Mouse (Mus musculus): ENCODE measurements around the gene Zkscan16. TPM values are rescaled to one million over a fixed set of nuclear protein-coding genes. Genes with fewer than 3 reads are reported as not detected.

The Zkscan16 gene
- polyA plus RNA-seq, 1 experiment from 2014 or later, result 0.68 TPM

GRCm38 (mm10) chr4:58998688-58999087 is 55.3 kb downstream of the Zkscan16 start:
- no peaks in the 10 kb centered on the region for H3K36me3 ChIP-seq (ENCODE audit: control insufficient read depth, insufficient read depth, low read length)
- no peak overlapping the region for H3K9ac ChIP-seq (replicated peaks; ENCODE audit: low read depth, low read length)
- H3K27ac ChIP-seq (ENCODE audit: low read length), result no peak overlapping the region
- H3K9me3 ChIP-seq (ENCODE audit: control insufficient read depth, low read depth, low read length), result no peaks in the 10 kb centered on the region
- H3K4me2 ChIP-seq (replicated peaks; ENCODE audit: low read depth, low read length), result no peak overlapping the region
- no peak overlapping the region for H3K4me3 ChIP-seq (ENCODE audit: low read depth, low read length)
- no peaks in the 10 kb centered on the region for H3K27me3 ChIP-seq (ENCODE audit: control insufficient read depth, insufficient read depth, low read length)
- 81% methylated on average over 1 of the region's 1 CpGs for WGBS
- ATAC-seq (ENCODE audit: insufficient number of reproducible peaks, insufficient read depth, low FRiP score, low read depth), result no peak
- no peaks in the 10 kb centered on the region for H3K4me1 ChIP-seq (ENCODE audit: control insufficient read depth, insufficient read depth, low read length)

GRCm38 (mm10) chr4:58999686-59000085 is 56.3 kb downstream of the Zkscan16 start:
- no peak overlapping the region for H3K4me2 ChIP-seq (replicated peaks; ENCODE audit: low read depth, low read length)
- H3K9me3 ChIP-seq (ENCODE audit: control insufficient read depth, low read depth, low read length), result no peaks in the 10 kb centered on the region
- no peaks in the 10 kb centered on the region for H3K27me3 ChIP-seq (ENCODE audit: control insufficient read depth, insufficient read depth, low read length)
- H3K4me1 ChIP-seq (ENCODE audit: control insufficient read depth, insufficient read depth, low read length), result peaks cover 7% of the 10 kb centered on the region
- no peak overlapping the region for H3K4me3 ChIP-seq (ENCODE audit: low read depth, low read length)
- no peak for ATAC-seq (ENCODE audit: insufficient number of reproducible peaks, insufficient read depth, low FRiP score, low read depth)
- 6% methylated on average over 2 of the region's 2 CpGs for WGBS
- H3K36me3 ChIP-seq (ENCODE audit: control insufficient read depth, insufficient read depth, low read length), result no peaks in the 10 kb centered on the region
- no peak overlapping the region for H3K27ac ChIP-seq (ENCODE audit: low read length)
- H3K9ac ChIP-seq (replicated peaks; ENCODE audit: low read depth, low read length), result no peak overlapping the region

GRCm38 (mm10) chr4:59000614-59001013 is 57.2 kb downstream of the Zkscan16 start:
- peaks cover 15% of the 10 kb centered on the region for H3K4me1 ChIP-seq (ENCODE audit: control insufficient read depth, insufficient read depth, low read length)
- H3K4me3 ChIP-seq (ENCODE audit: low read depth, low read length), result no peak overlapping the region
- no peaks in the 10 kb centered on the region for H3K36me3 ChIP-seq (ENCODE audit: control insufficient read depth, insufficient read depth, low read length)
- WGBS, result 0% methylated on average over 2 of the region's 2 CpGs
- no peaks in the 10 kb centered on the region for H3K9me3 ChIP-seq (ENCODE audit: control insufficient read depth, low read depth, low read length)
- no peak overlapping the region for H3K27ac ChIP-seq (ENCODE audit: low read length)
- no peak for ATAC-seq (ENCODE audit: insufficient number of reproducible peaks, insufficient read depth, low FRiP score, low read depth)
- no peaks in the 10 kb centered on the region for H3K27me3 ChIP-seq (ENCODE audit: control insufficient read depth, insufficient read depth, low read length)
- no peak overlapping the region for H3K9ac ChIP-seq (replicated peaks; ENCODE audit: low read depth, low read length)
- no peak overlapping the region for H3K4me2 ChIP-seq (replicated peaks; ENCODE audit: low read depth, low read length)

GRCm38 (mm10) chr4:59002948-59003805 is 59.7 kb downstream of the Zkscan16 start, which contains the start of gene Gm20503:
TSS of gene Gm20503 (plus strand) at chr4:59003210.
- Histone ChIP-seq H3K27ac (ENCODE audit: low read length) (peak within 1 kb of the TSS; percentile 79), H3K36me3 (ENCODE audit: control insufficient read depth, insufficient read depth, low read length) (no peaks in the 10 kb centered on the region), H3K27me3 (ENCODE audit: control insufficient read depth, insufficient read depth, low read length) (no peaks in the 10 kb centered on the region), H3K4me2 (replicated peaks; ENCODE audit: low read depth, low read length) (peak within 1 kb of the TSS; percentile 82), H3K9me3 (ENCODE audit: control insufficient read depth, low read depth, low read length) (no peaks in the 10 kb centered on the region), H3K9ac (replicated peaks; ENCODE audit: low read depth, low read length) (peak within 1 kb of the TSS; percentile 91), H3K4me3 (ENCODE audit: low read depth, low read length) (peak within 1 kb of the TSS; percentile 96), H3K4me1 (ENCODE audit: control insufficient read depth, insufficient read depth, low read length) (peaks cover 15% of the 10 kb centered on the region)
- WGBS, result under 1% methylated on average over 79 of the region's 89 CpGs
- ATAC-seq (ENCODE audit: insufficient number of reproducible peaks, insufficient read depth, low FRiP score, low read depth), result peak; percentile 98

- Histone ChIP-seq H3K36me3 (ENCODE audit: control insufficient read depth, insufficient read depth, low read length) (no peaks in the 10 kb centered on the region), H3K4me3 (ENCODE audit: low read depth, low read length) (peak overlapping the region; percentile 96), H3K4me2 (replicated peaks; ENCODE audit: low read depth, low read length) (peak overlapping the region; percentile 82), H3K9me3 (ENCODE audit: control insufficient read depth, low read depth, low read length) (no peaks in the 10 kb centered on the region), H3K9ac (replicated peaks; ENCODE audit: low read depth, low read length) (peak overlapping the region; percentile 91), H3K27ac (ENCODE audit: low read length) (no peak overlapping the region; the same call in 1 of the 2 replicates), H3K27me3 (ENCODE audit: control insufficient read depth, insufficient read depth, low read length) (no peaks in the 10 kb centered on the region), H3K4me1 (ENCODE audit: control insufficient read depth, insufficient read depth, low read length) (peaks cover 15% of the 10 kb centered on the region)
- ATAC-seq (ENCODE audit: insufficient number of reproducible peaks, insufficient read depth, low FRiP score, low read depth), result no peak
- WGBS, result 17% methylated on average over 7 of the region's 7 CpGs
Observed at GRCm38 (mm10) chr4:59003806-59004200, 60.4 kb downstream of the Zkscan16 start.

DNA sequence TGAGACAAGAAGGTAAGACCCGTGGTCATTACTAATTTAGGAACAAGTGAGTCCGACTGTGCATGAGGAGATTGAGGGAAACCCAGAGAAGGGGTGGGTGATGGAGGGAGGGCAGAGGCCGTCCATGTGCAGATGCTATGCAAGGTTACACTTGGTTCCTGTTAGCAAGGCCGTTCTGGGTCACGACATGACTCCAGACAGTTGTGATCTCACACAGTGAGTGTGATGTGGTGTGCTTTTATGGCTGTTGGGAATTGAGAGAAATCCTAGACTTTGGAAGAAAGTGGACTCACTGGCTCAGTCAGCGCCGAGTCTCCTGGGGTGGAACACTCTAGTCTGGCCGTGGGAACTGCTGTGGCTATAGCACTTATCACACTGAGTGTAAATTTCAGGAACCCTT is 62.8 kb downstream of the Zkscan16 start:
- Histone ChIP-seq H3K4me3 (ENCODE audit: low read depth, low read length) (no peak overlapping the region), H3K27ac (ENCODE audit: low read length) (no peak overlapping the region), H3K36me3 (ENCODE audit: control insufficient read depth, insufficient read depth, low read length) (no peaks in the 10 kb centered on the region), H3K9ac (replicated peaks; ENCODE audit: low read depth, low read length) (no peak overlapping the region), H3K9me3 (ENCODE audit: control insufficient read depth, low read depth, low read length) (no peaks in the 10 kb centered on the region), H3K4me1 (ENCODE audit: control insufficient read depth, insufficient read depth, low read length) (peaks cover 15% of the 10 kb centered on the region), H3K27me3 (ENCODE audit: control insufficient read depth, insufficient read depth, low read length) (no peaks in the 10 kb centered on the region), H3K4me2 (replicated peaks; ENCODE audit: low read depth, low read length) (no peak overlapping the region)
- WGBS, result 68% methylated on average over 8 of the region's 8 CpGs
- no peak for ATAC-seq (ENCODE audit: insufficient number of reproducible peaks, insufficient read depth, low FRiP score, low read depth)

GRCm38 (mm10) chr4:59007016-59007415 is 63.6 kb downstream of the Zkscan16 start:
- no peak overlapping the region for H3K27ac ChIP-seq (ENCODE audit: low read length)
- no peak overlapping the region for H3K4me3 ChIP-seq (ENCODE audit: low read depth, low read length)
- H3K9ac ChIP-seq (replicated peaks; ENCODE audit: low read depth, low read length), result no peak overlapping the region
- H3K27me3 ChIP-seq (ENCODE audit: control insufficient read depth, insufficient read depth, low read length), result no peaks in the 10 kb centered on the region
- ATAC-seq (ENCODE audit: insufficient number of reproducible peaks, insufficient read depth, low FRiP score, low read depth), result no peak
- H3K4me1 ChIP-seq (ENCODE audit: control insufficient read depth, insufficient read depth, low read length), result peaks cover 15% of the 10 kb centered on the region
- H3K9me3 ChIP-seq (ENCODE audit: control insufficient read depth, low read depth, low read length), result no peaks in the 10 kb centered on the region
- H3K36me3 ChIP-seq (ENCODE audit: control insufficient read depth, insufficient read depth, low read length), result no peaks in the 10 kb centered on the region
- WGBS, result 83% methylated on average over 6 of the region's 6 CpGs
- no peak overlapping the region for H3K4me2 ChIP-seq (replicated peaks; ENCODE audit: low read depth, low read length)

Measured in stomach, embryonic 14.5 days (tissue).